Mouse (Mus musculus) brain, adult 2 months (tissue): ENCODE data around the gene Edc4.
A peak's percentile ranks its signal among the peaks of the same experiment; 100 is the strongest.

ENCODE experiments used
- DNase-seq: peaks from one replicate; pipeline ENCODE4 v3.0.0; 2011; ENCODE audit warnings: low read depth, low spot score

The Edc4 gene

GRCm38 (mm10) chr8:105938306-105938669 lies 57.6 kb downstream of the Edc4 start, which contains the start of gene Psmb10:
TSS of gene Psmb10 (minus strand) at chr8:105938444.
- DNase-seq, result peak; percentile 64

GRCm38 (mm10) chr8:105942026-105942425 lies 61.3 kb downstream of the Edc4 start:
- DNase-seq, result no peak

- no peak for DNase-seq
Measured at GRCm38 (mm10) chr8:105942542-105942941, 61.9 kb downstream of the Edc4 start.

- DNase-seq, result peak; percentile 41
Measured at GRCm38 (mm10) chr8:105943321-105943739, 62.6 kb downstream of the Edc4 start, which contains the start of gene Lcat. TSS of gene Lcat (minus strand) at chr8:105943382.
